ENCODE assay signal across 2 mouse cellular contexts in the genomic region with DNA sequence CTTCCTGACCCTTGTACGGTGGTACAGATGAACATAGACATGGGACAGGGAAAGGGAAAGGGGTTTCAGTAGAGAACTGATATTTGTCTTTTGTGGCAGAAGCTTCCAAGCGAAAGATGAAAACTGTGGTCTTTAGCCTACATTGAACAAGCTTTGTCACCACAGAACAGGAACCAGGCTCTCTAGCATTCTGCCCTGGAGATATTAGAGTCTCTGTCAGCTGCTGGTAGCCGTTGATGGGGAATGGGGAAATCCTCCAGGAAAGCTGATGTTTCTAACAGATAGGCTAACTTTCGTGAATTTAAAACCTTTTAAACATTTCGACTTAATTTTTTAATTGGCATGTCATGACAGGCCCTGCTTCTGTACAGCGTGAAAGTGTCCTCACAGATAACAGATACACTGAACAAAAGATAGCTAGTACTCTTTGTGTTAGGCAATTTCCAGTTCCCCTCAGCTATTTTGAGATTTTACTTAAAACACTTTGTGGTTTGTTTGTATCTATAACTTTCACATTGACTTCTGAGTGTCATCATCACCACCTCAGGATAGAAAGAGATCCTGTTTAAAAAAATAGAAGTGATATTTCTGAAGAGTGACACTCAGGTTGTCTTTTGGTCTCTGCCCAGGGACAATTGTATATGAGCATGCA.
TF ChIP-seq lines count a peak whose summit lies in the region.

No protein-coding gene starts in this region.

TF ChIP-seq in CH12.LX, 34 proteins besides CTCF, POLR2A, EP300 and RAD21 (continued from another document):
- TF ChIP-seq E2F4 (IDR thresholded peaks at IDR 0.05; ENCODE audit: insufficient replicate concordance, low read depth, low read length) (no peak), POLR2AphosphoS2 (IDR thresholded peaks at IDR 0.05; ENCODE audit: low read depth, low read length) (no peak), MAX (IDR thresholded peaks at IDR 0.05; ENCODE audit: low read length) (no peak), ZNF384 (IDR thresholded peaks at IDR 0.05; ENCODE audit: low read depth, low read length) (peak; percentile 42; the same call in 1 of the 2 replicates), TBP (conservative IDR thresholded peaks at IDR 0.05; ENCODE audit: low read depth, low read length) (no peak), MEF2A (IDR thresholded peaks at IDR 0.05; ENCODE audit: borderline replicate concordance, low read depth, low read length) (peak; percentile 51; the same call in 1 of the 2 replicates), HCFC1 (IDR thresholded peaks at IDR 0.05; ENCODE audit: low read depth, low read length) (no peak), CHD2 (IDR thresholded peaks at IDR 0.05; ENCODE audit: low read length) (no peak), ETS1 (conservative IDR thresholded peaks at IDR 0.05; ENCODE audit: low read depth, low read length) (no peak), TCF12 (IDR thresholded peaks at IDR 0.05; ENCODE audit: low read depth, low read length) (no peak), SMC3 (IDR thresholded peaks at IDR 0.05; ENCODE audit: low read depth, low read length) (no peak), IRF4 (IDR thresholded peaks at IDR 0.05; ENCODE audit: low read depth, low read length) (no peak), ELF1 (IDR thresholded peaks at IDR 0.05; ENCODE audit: low read depth, low read length) (no peak), UBTF (IDR thresholded peaks at IDR 0.05; ENCODE audit: low read depth, low read length) (no peak), NRF1 (IDR thresholded peaks at IDR 0.05; ENCODE audit: low read depth, low read length) (no peak), MXI1 (IDR thresholded peaks at IDR 0.05; ENCODE audit: low read depth, low read length) (peak; percentile 3; the same call in 1 of the 2 replicates), GABPA (IDR thresholded peaks at IDR 0.05; ENCODE audit: insufficient replicate concordance, low read depth, low read length) (no peak), KAT2A (IDR thresholded peaks at IDR 0.05; ENCODE audit: insufficient replicate concordance, low read length) (no peak), RCOR1 (conservative IDR thresholded peaks at IDR 0.05; ENCODE audit: low read depth, low read length) (no peak), PAX5 (IDR thresholded peaks at IDR 0.05; ENCODE audit: low read length) (no peak), MYC (IDR thresholded peaks at IDR 0.05; ENCODE audit: low read depth, low read length) (no peak), NELFE (IDR thresholded peaks at IDR 0.05; ENCODE audit: low read depth, low read length) (no peak), CHD1 (IDR thresholded peaks at IDR 0.05; ENCODE audit: low read depth, low read length) (no peak)

TF ChIP-seq in myocyte, 11 proteins besides CTCF, POLR2A, EP300 and RAD21 (continued from another document):
- TF ChIP-seq USF1 (IDR thresholded peaks at IDR 0.05; ENCODE audit: low read depth): no peak
- TF ChIP-seq E2F4 (IDR thresholded peaks at IDR 0.05; ENCODE audit: insufficient read depth): no peak
- no peak for TF ChIP-seq REST (IDR thresholded peaks at IDR 0.05; ENCODE audit: insufficient read depth, insufficient read length)
- TF ChIP-seq CEBPB (IDR thresholded peaks at IDR 0.05; ENCODE audit: insufficient read depth, poor library complexity, severe bottlenecking): no peak
- TF ChIP-seq MAX (IDR thresholded peaks at IDR 0.05; ENCODE audit: low read depth): no peak
- TF ChIP-seq POLR2AphosphoS2 (IDR thresholded peaks at IDR 0.05; ENCODE audit: insufficient read length, low read depth): no peak
- no peak for TF ChIP-seq SRF (IDR thresholded peaks at IDR 0.05; ENCODE audit: control insufficient read depth, insufficient read length, low read depth)
- TF ChIP-seq MYOG (IDR thresholded peaks at IDR 0.05; ENCODE audit: control insufficient read depth in 1 of 3, insufficient read depth in 1 of 3, insufficient read length in 2 of 3, low read depth in 2 of 3): no peak
- TF ChIP-seq TCF3 (IDR thresholded peaks at IDR 0.05; ENCODE audit: insufficient read length, low read depth): no peak
- TF ChIP-seq MYOD1 (IDR thresholded peaks at IDR 0.05; ENCODE audit: control insufficient read depth in 1 of 3, insufficient read length in 2 of 3, low read depth in 2 of 3): no peak
